Mouse (Mus musculus) adrenal gland, postnatal 14 days (tissue): ENCODE measurements around the gene Camkmt. TPM values are rescaled to one million over a fixed set of nuclear protein-coding genes. Genes with fewer than 3 reads are reported as not detected.

Source experiments
- DNase-seq: peaks from one replicate; pipeline ENCODE4 v3.0.0; 2021; ENCODE audit warnings: mixed read lengths
- total RNA-seq: library from RNA; stranded (reverse); gene quantifications from 2 replicates; pipeline ENCODE4 v1.2.3, GENCODE M21; 2021

Gene Camkmt
- total RNA-seq, 1 experiment from 2014 or later = 4.8 TPM

- no peak for DNase-seq
These were observed 373.4 kb downstream of the Camkmt start for GRCm38 (mm10) chr17:85463497-85464392.

DNA sequence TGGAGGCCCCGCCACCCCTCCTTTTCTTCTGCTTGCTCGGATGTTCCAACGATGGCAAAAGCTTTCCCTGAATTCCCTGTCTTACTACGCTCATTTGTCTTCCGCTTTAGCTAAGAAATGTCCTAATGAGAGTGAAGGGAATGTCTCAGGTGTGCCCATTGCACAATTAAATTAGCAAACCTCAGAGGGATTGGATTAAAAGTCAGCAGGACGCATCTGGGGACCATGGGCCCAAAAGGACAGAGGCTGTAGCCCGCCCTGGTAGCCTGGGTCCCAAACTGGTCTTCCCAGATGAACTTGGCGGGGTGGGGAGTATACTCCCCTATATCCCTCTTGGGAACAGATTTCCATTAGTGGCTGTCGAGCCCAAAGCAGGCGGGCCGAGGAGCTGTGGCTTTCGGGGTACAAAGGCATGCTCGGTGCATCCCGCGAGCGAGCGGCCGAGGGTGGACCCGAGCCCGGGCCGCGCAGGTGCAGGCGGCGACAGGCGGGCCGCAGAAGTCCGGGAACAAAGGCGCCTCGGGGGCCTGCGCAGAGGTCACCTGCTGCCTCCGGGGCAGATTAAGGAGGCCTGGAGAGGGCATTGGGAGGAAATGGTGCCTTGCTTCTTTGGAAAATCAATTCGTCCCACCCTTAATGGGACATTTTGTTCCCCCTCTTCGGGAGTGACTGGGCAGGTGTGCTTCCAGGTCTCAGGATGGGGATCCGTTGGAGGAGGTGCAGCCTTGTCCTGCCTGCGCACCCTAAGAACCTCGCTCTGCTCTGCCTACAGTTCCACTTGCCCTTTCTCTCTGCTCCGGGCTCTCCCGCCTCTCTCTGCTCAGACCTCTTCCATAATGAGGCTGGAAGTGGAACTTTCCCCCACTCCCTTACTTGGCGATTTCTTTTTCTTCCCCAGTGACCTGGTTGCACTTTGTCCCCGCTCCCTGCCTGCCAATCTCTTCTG, 374.4 kb downstream of the Camkmt start:
- DNase-seq = peak; percentile 49

- DNase-seq = no peak
These were observed 379.4 kb downstream of the Camkmt start for GRCm38 (mm10) chr17:85469776-85470175.

GRCm38 (mm10) chr17:85472687-85473202, 382.4 kb downstream of the Camkmt start:
- no peak for DNase-seq

DNA sequence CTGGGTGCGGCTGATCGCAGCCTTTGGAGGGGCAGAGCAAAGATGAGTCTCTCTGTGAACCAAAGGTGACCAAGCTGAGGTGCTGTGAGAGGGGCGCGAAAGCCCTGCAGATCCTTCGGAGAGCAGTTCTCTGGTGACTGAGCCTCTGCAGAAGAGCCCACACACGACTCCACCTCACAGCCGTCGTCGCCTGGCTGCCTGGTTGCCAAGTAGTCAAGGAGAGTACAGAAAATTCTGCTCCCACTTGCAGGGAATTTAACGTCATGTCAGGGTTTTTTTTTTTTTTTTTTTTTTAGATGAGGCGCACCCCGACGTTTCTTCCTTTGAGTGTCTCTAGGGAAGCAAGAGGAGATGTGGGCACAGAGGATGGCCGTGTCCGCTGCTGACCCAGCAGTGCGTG, 382.9 kb downstream of the Camkmt start:
- DNase-seq = no peak

GRCm38 (mm10) chr17:85473881-85474280, 383.5 kb downstream of the Camkmt start:
- no peak for DNase-seq

GRCm38 (mm10) chr17:85481241-85481640, 390.9 kb downstream of the Camkmt start:
- DNase-seq = no peak

DNA sequence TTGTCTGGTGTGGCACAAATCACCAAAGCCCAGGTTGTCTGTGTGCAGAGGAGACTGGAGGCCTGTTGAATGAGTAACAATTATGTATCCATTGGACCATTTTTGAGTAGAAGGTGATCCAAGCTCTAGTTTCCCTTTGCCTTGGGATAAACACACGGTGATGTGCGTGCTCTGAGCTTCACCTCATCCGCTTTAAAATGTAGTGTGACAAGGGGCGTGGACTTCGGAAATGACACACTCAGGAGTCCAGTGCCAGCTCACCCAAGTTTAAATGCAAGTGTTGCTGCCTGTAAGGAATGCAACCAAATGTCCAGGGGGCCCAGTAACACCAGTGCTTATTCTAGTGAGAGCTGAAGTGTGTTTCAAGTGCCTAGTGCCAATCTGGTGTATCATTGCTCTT, 392.7 kb downstream of the Camkmt start:
- no peak for DNase-seq

DNA sequence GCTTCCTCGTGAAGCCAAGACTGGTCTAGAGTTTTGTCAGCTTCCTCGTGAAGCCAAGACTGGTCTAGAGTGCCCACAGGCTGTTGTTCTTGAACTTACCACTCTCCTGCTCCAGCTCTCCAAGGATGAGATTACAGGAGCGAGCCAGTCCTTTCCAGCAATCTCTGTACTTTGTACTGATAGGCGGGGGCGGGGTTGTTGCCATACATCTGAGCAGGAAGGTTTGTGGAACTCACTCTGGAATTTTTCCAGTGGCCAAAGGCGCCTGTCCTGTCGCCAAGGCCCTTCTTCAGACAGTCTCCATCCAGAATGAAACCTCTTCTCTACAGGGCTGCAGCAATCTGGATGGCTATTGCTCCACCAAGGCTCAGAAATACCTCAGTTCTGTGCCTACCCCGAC, 393.7 kb downstream of the Camkmt start:
- no peak for DNase-seq

DNA sequence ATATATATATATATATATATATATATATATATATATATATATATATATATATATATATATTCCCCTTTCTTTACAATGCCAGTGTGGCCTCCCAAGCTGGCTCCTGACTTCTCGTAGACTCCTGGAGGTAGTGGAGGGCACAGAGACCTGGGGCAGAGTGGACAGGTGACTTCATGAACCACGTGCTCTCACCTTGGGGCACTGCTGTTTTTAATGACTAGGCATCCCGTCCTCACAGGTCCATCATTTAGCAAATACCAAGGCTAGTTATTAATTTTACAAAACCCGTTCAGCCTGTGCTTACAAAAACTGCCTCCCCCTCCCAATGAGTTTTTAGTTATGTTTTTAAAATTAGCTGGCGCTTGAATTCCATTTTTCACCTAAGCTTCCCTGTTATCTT, 394.2 kb downstream of the Camkmt start:
- DNase-seq = no peak

- no peak for DNase-seq
These were observed 395.0 kb downstream of the Camkmt start for GRCm38 (mm10) chr17:85485065-85485945.

DNA sequence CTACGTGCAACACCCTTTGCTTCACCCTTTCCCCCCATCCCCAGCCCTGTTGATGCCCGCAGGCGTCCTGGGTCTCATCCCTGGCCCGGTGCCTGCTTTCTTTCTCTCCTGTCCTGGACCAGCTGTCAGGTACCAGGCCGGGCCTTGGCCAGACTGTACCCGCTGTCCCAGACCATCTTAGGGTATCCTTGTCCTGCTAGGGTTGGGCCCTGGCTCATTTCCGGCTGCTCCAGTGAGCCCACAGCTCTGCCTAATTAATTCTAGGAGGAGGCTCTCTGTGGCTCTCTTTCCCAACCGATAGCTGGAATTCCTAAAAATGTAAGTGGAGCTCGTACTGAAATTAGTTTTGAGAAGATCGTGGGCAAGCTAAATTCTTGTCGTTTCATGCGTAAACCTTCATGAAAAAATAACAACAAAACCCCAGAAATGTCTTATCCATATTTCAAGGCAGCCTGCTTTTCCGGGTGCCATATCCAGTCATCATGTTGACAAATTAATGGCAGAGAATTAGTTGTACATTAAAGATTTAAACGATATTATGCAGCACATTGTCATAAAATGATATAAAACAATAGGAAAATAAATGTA, 395.7 kb downstream of the Camkmt start:
- DNase-seq = no peak

GRCm38 (mm10) chr17:85486585-85487480, 396.5 kb downstream of the Camkmt start:
- DNase-seq = no peak

GRCm38 (mm10) chr17:85487531-85487930, 397.2 kb downstream of the Camkmt start:
- no peak for DNase-seq

GRCm38 (mm10) chr17:85488601-85489487, 398.5 kb downstream of the Camkmt start:
- DNase-seq = no peak

DNA sequence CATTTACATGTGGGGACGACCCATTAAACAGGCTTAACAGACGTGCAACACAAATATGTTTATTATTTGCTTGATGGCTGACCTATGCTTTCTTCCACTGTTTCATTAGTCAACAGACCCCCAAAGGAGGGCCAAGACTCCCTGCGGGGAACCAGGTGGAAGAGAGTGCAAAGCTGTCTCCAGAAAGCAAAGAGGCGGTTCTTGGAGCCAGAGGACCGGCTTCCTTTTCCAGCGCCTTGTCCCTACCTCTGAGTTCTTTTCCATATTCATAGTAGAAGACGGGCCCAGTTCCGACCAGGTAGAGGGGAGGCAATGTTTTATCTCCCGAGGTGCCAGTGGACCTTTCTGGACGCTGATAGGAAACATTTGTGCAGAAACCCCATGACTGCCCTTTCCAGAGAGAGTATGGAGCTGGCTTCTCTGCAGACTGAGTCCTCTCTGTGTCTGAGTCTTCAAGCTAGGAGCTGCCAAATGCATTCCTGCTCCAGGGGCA, 399.2 kb downstream of the Camkmt start:
- DNase-seq = no peak

DNA sequence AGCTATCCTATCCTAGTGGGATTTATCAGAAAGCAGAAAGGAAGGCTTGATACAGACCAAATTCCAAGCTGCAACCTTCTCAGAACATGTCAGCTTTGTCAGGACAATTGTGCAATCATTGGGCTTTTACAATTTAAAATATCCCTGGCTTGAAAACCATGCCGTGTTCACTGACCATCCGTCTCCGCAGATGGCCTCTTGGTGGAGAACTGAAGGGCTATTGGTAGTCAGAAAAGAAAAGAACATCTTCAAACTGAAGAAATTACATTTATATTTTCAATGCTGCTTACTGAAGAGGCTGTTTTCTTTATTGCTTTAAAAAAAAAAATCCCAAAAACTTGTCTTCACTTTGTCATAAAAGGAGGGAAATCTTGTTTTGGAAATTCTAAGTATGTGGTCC, 401.1 kb downstream of the Camkmt start:
- DNase-seq = no peak

DNA sequence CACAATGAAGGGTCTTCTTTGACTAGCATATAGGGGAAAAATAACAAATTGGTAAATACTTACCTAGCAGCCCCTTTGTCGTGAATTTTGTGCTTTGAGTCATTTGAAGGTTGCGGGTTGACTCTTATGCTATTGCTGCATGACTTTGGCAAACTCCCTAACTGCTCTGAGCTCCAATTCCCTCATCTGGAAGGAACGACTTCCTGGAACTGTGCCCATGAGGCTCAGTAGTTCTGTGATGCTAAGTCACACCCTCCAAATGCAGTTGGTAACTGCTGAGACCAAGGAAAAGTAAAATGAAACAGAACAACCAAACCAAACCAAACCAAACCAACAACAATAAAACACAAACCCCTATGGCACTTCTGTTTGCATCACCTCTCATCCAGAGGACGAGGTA, 403.2 kb downstream of the Camkmt start:
- DNase-seq = no peak
